Mouse (Mus musculus): ENCODE measurements at regions not wholly inside any gene's neighbourhood (a gene's known extent, or its start where the extent isn't known, plus 50 kb on each side); places are given as distances from the start of the nearest gene placed in this dataset.

DNA sequence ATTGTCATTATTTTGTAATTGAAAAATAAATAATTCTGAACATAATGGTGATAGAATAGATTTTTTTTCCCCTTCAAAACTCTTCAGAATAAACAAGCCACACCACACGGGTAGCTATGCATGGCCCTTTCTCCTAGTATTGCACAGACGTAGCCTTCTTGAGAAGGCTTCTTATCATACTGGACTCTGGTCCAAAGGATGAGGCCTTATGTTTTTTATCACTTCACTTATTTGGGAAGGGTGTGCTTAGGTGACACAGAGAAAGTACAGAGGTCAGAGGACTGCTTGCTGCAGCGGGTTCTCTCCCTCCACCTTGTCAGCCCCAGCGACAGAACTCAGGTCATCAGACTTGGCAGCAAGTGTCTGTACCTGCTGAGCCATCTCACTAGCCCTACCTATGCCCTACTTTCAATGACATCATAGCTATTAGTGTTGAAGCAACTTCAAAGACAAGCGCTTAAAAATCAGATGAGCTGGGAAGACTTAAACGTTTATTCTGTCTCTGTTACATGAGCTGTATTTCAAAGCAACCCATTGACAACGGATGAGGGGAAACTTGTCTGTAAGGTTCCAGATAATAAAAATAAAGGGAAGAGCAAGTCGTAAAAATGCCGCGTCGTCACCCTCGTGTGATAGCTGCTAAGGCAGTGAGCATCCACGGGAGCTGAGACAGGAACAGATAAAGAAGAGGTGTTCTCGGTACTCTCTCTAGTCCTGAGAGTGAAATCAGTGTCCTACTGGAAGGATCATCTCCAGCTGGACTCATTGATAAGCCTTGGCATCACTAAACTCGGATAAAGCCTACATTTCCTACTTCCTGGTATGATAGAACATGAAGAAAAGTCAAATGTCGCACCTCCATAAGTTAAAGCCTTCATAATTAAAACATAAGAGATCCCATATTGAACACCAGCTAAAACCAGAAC is 226.2 kb downstream of the Sp3 start:
- DNase-seq (ENCODE audit: low read depth), result no peak

DNA sequence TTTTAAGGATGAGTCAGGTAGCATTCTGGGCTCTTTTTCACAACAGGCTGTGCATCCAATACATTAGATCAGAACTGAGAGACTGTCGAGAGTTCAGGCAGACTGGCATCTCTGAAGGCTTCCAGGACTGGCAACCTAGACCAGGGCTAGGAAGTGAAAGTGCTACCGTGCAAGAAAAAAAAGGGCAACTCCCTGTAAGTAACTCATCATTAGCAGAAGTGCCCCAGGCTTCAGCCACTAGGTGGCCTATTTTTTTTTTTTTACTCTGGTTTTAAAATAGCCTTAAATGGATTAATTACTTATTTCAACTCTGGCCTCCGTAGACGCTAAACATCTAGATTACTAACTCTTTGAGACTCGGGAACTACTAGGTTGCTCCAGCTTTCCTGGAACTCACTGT is 216.8 kb downstream of the Sp3 start:
- no peak for DNase-seq (ENCODE audit: low read depth)

GRCm38 (mm10) chr2:72769030-72769630 is 211.1 kb downstream of the Sp3 start:
- no peak for DNase-seq (ENCODE audit: low read depth)

GRCm38 (mm10) chr2:72773401-72773800 is 206.8 kb downstream of the Sp3 start:
- no peak for DNase-seq (ENCODE audit: low read depth)

DNA sequence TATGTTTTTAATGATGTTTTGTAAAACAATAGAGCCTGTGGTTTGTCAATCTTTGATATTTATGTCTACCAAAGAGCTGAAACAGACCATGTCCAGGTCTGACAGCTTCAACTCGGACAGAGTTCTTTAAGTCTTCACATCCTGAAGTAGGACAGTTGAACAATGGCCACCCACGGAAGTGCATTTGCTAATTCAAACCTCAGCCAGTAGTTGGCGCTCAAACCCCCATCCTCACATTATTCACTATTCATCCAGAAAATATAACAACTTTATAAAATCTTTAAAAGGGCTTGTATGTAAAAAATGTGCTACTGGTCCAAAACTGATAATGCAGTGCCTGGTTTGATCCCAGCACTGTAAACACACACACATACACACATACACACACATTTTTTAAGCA is 202.9 kb downstream of the Sp3 start:
- DNase-seq (ENCODE audit: low read depth), result no peak

DNA sequence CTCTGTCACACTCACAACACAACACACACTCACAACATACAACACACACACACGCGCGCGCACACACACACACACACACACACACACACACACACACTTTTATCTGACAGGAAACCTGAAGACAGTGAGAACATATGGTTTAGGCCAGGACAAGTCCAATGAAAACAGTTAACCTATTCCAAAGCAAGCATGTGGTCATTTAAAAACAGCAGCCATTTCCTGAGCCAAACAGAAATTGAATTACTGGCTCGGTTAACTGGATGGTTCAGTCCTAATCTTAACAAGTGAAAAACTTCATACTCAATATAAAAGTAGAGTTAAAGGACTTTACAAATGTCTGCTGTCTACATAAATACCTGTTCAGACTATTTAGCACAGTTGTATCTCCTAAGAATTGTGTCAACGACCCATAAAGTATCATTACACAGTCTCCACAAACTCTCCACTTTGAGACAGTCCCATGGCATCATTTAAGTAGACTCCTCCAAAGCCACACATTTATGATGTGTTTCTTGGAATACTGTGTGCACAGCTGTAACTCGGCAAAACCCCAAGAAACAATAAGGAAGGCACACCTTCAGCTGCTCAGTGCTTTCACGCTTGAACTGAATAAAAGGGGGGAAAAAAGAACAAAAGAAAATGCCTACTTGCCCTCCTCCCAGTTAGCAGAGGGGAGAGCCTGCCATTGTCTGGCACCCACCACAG is 202.3 kb downstream of the Sp3 start:
- no peak for DNase-seq (ENCODE audit: low read depth)

DNA sequence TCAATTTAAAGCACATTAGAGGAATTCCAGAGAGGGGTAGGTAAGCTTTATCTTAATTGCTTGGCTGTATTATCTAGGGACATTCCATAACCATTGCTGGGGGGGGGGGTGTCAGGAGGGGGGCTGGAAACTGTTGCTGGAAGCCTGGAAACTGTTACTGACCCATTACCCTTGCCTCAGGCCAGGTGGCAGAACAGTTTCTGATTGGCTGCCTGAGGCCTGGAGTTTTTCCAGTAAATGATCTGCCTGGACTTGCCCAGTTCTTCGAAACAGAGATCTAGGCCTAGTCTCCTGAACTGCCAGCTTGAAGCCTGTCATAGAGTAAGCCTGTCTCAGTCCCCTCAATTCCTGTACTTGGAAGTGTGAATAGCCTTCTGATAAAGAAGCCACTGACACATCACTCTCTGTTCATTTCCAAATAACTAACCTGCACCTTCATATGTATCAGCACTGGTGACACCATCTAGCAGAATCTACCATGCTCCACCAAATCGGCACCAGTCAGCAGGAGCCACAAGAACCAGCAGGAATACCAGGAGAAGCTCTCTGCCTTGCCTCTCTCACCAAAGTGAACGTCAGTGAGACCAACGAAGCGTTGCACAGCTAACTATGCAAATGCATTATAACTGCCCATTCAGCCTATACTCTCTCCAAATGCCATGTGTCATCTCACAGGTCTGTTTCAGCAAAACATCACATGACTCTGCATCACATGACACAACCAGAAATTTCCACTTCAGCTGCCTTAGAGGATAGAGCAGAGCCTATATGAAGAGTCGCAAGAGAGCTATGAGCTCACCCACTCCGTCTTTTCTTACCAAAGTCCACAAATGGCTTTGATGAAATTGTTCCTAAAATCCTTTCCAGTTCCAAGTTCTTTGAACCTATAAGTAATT is 200.7 kb downstream of the Sp3 start:
- no peak for DNase-seq (ENCODE audit: low read depth)

GRCm38 (mm10) chr2:72781369-72782275 is 198.6 kb downstream of the Sp3 start:
- no peak for DNase-seq (ENCODE audit: low read depth)

GRCm38 (mm10) chr2:72782355-72782754 is 197.9 kb downstream of the Sp3 start:
- DNase-seq (ENCODE audit: low read depth), result no peak

DNA sequence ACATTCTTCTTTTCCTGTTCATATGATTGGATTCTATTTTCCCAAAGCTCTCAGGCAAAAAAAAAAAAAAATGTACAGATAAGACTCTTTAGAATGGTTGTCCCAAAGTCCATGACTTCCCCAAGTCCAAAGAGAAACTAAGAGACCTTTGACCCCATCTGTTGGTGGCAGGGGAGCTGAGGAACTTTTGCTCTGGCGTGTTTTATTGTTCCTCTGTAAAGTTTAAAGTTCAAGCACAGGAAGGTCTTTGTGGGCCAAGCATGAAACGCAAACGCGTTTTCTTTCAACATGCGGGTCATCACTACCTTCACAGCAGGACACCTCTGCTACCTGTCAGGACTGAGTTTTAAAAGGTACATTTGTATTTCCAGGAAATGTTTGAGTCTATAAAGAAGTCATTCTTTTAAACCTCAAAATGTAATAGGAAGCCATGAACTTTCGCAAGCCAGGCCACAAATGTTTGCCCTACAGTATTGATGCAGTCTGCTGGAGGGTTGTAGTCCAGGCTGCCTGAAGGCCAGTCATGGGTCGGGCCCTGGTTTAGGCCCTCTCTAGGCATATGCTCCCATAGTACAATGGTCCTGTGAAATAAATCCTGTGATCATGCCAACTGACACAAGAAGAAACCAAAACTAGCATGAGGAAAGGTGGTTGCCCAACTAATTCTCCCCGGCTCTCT is 194.7 kb downstream of the Sp3 start:
- DNase-seq (ENCODE audit: low read depth), result no peak

GRCm38 (mm10) chr2:72786044-72786737 is 194.1 kb downstream of the Sp3 start:
- no peak for DNase-seq (ENCODE audit: low read depth)

DNA sequence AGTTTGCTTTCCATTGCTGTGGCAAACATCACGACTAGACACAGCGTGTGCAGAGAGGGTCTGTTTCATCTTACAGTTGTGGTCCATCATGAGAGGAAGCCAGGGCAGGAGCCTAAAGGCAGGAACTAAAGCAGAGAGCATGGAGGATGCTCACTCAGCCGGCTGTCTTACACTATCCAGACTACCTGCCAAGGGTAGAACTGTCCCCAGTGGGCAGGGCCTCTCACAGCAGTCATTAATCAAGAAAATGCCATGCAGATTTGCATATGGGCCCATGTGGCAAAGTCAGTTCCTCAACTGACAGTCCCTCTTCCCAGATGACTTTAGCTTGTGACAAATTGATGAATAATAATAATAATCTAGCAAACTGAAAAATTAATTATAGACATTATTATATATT is 192.6 kb downstream of the Sp3 start:
- no peak for DNase-seq (ENCODE audit: low read depth)

- DNase-seq (ENCODE audit: low read depth), result no peak
Measured at GRCm38 (mm10) chr2:72791496-72791895, 188.8 kb downstream of the Sp3 start.

- no peak for DNase-seq (ENCODE audit: low read depth)
Measured at GRCm38 (mm10) chr2:72793424-72793823, 186.8 kb downstream of the Sp3 start.

DNA sequence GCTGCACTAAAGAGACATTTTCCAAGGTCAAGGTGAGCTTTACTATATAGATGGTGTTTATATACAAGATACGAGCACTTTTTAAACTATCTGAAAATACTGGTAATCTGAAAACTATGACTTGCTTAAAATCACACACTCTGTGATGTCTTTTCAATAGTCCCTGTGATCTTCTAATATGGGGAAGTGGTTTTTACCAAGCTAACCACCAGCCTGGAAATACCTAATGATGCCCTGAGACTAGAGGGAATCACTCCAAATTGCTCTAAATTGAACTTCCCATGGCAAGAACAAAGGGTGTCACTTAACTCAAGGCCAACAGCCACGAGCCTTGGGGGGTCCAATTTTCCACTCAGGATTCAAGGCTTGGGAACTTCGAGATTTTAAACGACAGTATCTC is 185.7 kb downstream of the Sp3 start:
- DNase-seq (ENCODE audit: low read depth), result no peak

DNA sequence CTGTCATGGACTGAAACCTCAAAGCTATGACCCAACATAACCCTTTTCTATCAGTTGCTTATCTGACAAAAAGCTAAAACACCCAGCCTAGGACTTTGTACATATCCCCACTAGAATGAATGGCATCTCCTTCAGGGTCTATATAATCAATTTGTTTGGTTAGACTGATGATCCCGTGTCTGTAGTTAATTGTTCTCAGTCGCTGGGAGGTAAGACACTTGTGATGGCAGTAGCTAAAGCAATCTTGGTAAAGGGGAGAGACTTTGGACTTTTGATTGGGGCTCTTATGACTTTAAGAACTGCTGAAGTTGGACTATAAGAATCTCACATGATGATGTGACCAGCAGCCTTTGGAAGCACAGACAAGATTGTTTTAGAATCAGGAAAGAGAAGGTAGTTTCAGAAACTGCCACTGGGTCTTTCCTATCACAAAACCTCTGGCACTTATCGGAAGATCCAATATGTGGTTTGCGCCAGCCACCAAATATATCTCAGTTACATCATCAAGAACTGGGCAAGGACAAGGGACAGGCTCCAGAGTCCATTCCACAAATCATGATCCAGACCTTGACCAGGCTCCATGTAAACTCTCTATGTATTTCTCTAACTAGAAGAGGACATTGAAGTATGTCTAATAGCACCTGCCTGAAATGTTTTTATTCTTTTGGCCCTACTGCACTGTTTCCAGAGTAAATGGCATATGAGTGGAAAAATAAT is 183.1 kb downstream of the Sp3 start:
- DNase-seq (ENCODE audit: low read depth), result no peak

GRCm38 (mm10) chr2:72800696-72801095 is 179.6 kb downstream of the Sp3 start:
- peak; percentile 58 for DNase-seq (ENCODE audit: low read depth)

GRCm38 (mm10) chr2:72813282-72813974 is 166.8 kb downstream of the Sp3 start:
- peak; percentile 61 for DNase-seq (ENCODE audit: low read depth)
